In the genomic region with DNA sequence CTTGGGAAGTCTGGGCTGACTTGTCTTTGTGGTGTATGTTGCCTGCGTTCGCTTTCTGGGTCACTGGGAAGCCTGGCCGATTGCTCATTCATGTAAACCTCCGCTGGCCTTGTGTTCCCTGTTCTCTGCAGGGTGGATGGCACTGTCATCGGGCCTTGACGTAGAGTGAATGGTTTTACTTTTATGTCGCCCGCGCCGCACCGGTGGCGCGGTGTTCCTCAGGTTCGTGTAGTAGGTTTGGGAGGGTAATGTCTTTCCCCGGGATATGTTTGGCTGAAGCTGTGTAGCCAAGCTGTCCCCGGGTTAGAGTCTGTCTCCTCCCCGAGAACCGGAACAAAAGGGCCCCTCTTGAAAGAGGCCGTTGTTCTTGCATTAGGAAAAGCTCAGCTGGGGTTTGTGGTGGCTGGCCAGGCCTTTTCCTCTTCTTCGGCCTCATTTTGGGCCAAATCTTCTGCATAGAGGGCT, we compare ENCODE assay signal across 9 mouse cellular contexts. TPM values are rescaled to one million over a fixed set of nuclear protein-coding genes. Genes with fewer than 3 reads are reported as not detected.
A peak's percentile ranks its signal among the peaks of the same experiment; 100 is the strongest.
DNase-seq lines count a peak whose midpoint lies in the region; ATAC-seq lines count a peak whose summit lies in the region.
"Had no signal": no experiment of that assay in that cellular context is flagged by ENCODE, and none has a peak within 500 bp of the region (broad histone marks: within the 10 kb centered on the region; RNA-seq: fewer than 3 reads in every experiment).

No protein-coding gene starts in this region.

- no peak overlapping the region for H3K4me3 ChIP-seq in forebrain, embryonic 16.5 days (replicated peaks; ENCODE audit: low read length)
- H3K4me3 ChIP-seq in liver, embryonic 12.5 days: no peak overlapping the region
- no peak overlapping the region for H3K4me3 ChIP-seq in stomach, embryonic 14.5 days (ENCODE audit: low read depth, low read length)

- H3K27ac ChIP-seq in forebrain, embryonic 16.5 days (ENCODE audit: low read length): peak overlapping the region; percentile 64
- peak overlapping the region; percentile 18; the same call in 1 of the 2 replicates for H3K27ac ChIP-seq in liver, embryonic 12.5 days
- H3K27ac ChIP-seq in stomach, embryonic 14.5 days (ENCODE audit: low read length): peak overlapping the region; percentile 52
- H3K27ac ChIP-seq: kidney, postnatal 0 days had no signal

- no peaks in the 10 kb centered on the region for H3K9me3 ChIP-seq in forebrain, embryonic 16.5 days (ENCODE audit: control insufficient read depth, low read length)
- no peaks in the 10 kb centered on the region for H3K9me3 ChIP-seq in liver, embryonic 12.5 days (replicated peaks)
- H3K9me3 ChIP-seq in stomach, embryonic 14.5 days (ENCODE audit: control insufficient read depth, low read depth, low read length): no peaks in the 10 kb centered on the region

- ATAC-seq in forebrain, embryonic 16.5 days: peak; percentile 58
- ATAC-seq in liver, embryonic 12.5 days: no peak
- no peak for ATAC-seq in stomach, embryonic 14.5 days (ENCODE audit: insufficient number of reproducible peaks, insufficient read depth, low FRiP score, low read depth)

- peak; percentile 82 for DNase-seq in adrenal gland, adult 2 months
- peak; percentile 68 to 78 for DNase-seq in adrenal gland, postnatal 36 days
- no peak for DNase-seq in gastrocnemius, postnatal 10 days
- no peak for DNase-seq in heart, adult 8-10 months (ENCODE audit: low spot score)
- no peak for DNase-seq in thymus, postnatal 14 days

- H3K9ac ChIP-seq in forebrain, embryonic 16.5 days (replicated peaks; ENCODE audit: low read depth, low read length): no peak overlapping the region; the same call in 1 of the 2 replicates
- peak overlapping the region; percentile 9 for H3K9ac ChIP-seq in liver, embryonic 12.5 days
- no peak overlapping the region for H3K9ac ChIP-seq in stomach, embryonic 14.5 days (replicated peaks; ENCODE audit: low read depth, low read length)

- H3K27me3 ChIP-seq in forebrain, embryonic 16.5 days (replicated peaks; ENCODE audit: control insufficient read depth, insufficient read depth, low read length): no peaks in the 10 kb centered on the region
- no peaks in the 10 kb centered on the region for H3K27me3 ChIP-seq in liver, embryonic 12.5 days (replicated peaks)
- no peaks in the 10 kb centered on the region for H3K27me3 ChIP-seq in stomach, embryonic 14.5 days (ENCODE audit: control insufficient read depth, insufficient read depth, low read length)

- H3K36me3 ChIP-seq in forebrain, embryonic 16.5 days (ENCODE audit: control insufficient read depth, insufficient read depth): no peaks in the 10 kb centered on the region
- peaks cover 20% of the 10 kb centered on the region for H3K36me3 ChIP-seq in liver, embryonic 12.5 days
- H3K36me3 ChIP-seq in stomach, embryonic 14.5 days (ENCODE audit: control insufficient read depth, insufficient read depth, low read length): no peaks in the 10 kb centered on the region

- peaks cover 33% of the 10 kb centered on the region for H3K4me1 ChIP-seq in forebrain, embryonic 16.5 days (replicated peaks; ENCODE audit: control insufficient read depth, insufficient read depth, low read length)
- H3K4me1 ChIP-seq in liver, embryonic 12.5 days: peaks cover 72% of the 10 kb centered on the region
- peaks cover 14% of the 10 kb centered on the region for H3K4me1 ChIP-seq in stomach, embryonic 14.5 days (ENCODE audit: control insufficient read depth, insufficient read depth, low read length)

- 9% methylated on average over 20 of the region's 20 CpGs for WGBS in forebrain, embryonic 16.5 days
- WGBS in liver, embryonic 12.5 days (ENCODE audit: insufficient replicate concordance): 66% methylated on average over 20 of the region's 20 CpGs
- WGBS in stomach, embryonic 14.5 days: 76% methylated on average over 20 of the region's 20 CpGs

- H3K4me2 ChIP-seq in forebrain, embryonic 16.5 days (ENCODE audit: low read length): peak overlapping the region; percentile 15
- peak overlapping the region; percentile 50 for H3K4me2 ChIP-seq in liver, embryonic 12.5 days
- no peak overlapping the region for H3K4me2 ChIP-seq in stomach, embryonic 14.5 days (replicated peaks; ENCODE audit: low read depth, low read length)

RNA-seq across cellular contexts. Expression of gene Cmip, which starts 21.8 kb away (rescaled TPM):
- total RNA-seq in adrenal gland, adult 2 months (2021): 100 to 1,000 TPM in 1 of 2 experiments, 10 to 100 TPM in 1; 99.3 to 171 TPM
- polyA plus RNA-seq in adrenal gland, adult 2 months (2012; rRNA removed): 104 and 133 TPM in 2 replicates
- 100 to 1,000 TPM; 122 to 129 TPM for total RNA-seq in adrenal gland, postnatal 36 days (2021)
- 80.1 and 98.1 TPM in 2 replicates for polyA plus RNA-seq in forebrain, embryonic 16.5 days (2015; fragmentation: Nextera tagmentation; extraction: Ambion mirVana)
- polyA plus RNA-seq in liver, embryonic 12.5 days (2016; fragmentation: Nextera tagmentation; extraction: Ambion mirVana): 18.7 and 21.6 TPM in 2 replicates
- polyA plus RNA-seq in stomach, embryonic 14.5 days (2014; fragmentation: Nextera tagmentation; extraction: Ambion mirVana): 18.6 and 21.6 TPM in 2 replicates
- total RNA-seq in gastrocnemius, postnatal 10 days (2021): 10 to 100 TPM; 18.7 to 23.7 TPM
- total RNA-seq in heart, adult 8-10 months (2022): 10 to 100 TPM; 14.4 to 20.4 (median 16.3) TPM

Comparison
In these comparisons a context has a peak if more than half of its experiments do, and no peak if none do; other contexts are left out.
1. DNase-seq: peak in adrenal gland, adult 2 months (single experiment) and adrenal gland, postnatal 36 days (2 of 2); none in gastrocnemius, postnatal 10 days (single experiment), heart, adult 8-10 months (single experiment) and thymus, postnatal 14 days (single experiment).
2. RNA of gene Cmip, which starts 21.8 kb away (total RNA-seq): 99.3 to 171 TPM in adrenal gland, adult 2 months and 122 to 129 TPM in adrenal gland, postnatal 36 days; 18.7 to 23.7 TPM in gastrocnemius, postnatal 10 days and 14.4 to 20.4 TPM in heart, adult 8-10 months; every median in the first group is over 4 times any median in the second.
3. Peak in every context shown above with its lines, with median percentiles within 50 percentile points of each other: H3K27ac ChIP-seq.